Mouse (Mus musculus) heart, postnatal 10 days (tissue): ENCODE data around the gene Anapc15. TPM values are rescaled to one million over a fixed set of nuclear protein-coding genes. Genes with fewer than 3 reads are reported as not detected.

ENCODE experiments used
- DNase-seq, 2 experiments: peaks; one replicate each; pipeline ENCODE4 v3.0.0; 2021
- intact Hi-C: fragments of 180-260 bp; cut with DNase I; formaldehyde crosslinking; loops from one replicate; pipeline ENCODE4 v1.15.1; 2025
- total RNA-seq, 2 experiments: library from RNA; stranded (reverse); gene quantifications; 2 replicates each; pipeline ENCODE4 v1.2.3; 2021

Gene Anapc15
- total RNA-seq, 2 experiments from 2014 or later = 21.5 to 28.7 TPM

DNA sequence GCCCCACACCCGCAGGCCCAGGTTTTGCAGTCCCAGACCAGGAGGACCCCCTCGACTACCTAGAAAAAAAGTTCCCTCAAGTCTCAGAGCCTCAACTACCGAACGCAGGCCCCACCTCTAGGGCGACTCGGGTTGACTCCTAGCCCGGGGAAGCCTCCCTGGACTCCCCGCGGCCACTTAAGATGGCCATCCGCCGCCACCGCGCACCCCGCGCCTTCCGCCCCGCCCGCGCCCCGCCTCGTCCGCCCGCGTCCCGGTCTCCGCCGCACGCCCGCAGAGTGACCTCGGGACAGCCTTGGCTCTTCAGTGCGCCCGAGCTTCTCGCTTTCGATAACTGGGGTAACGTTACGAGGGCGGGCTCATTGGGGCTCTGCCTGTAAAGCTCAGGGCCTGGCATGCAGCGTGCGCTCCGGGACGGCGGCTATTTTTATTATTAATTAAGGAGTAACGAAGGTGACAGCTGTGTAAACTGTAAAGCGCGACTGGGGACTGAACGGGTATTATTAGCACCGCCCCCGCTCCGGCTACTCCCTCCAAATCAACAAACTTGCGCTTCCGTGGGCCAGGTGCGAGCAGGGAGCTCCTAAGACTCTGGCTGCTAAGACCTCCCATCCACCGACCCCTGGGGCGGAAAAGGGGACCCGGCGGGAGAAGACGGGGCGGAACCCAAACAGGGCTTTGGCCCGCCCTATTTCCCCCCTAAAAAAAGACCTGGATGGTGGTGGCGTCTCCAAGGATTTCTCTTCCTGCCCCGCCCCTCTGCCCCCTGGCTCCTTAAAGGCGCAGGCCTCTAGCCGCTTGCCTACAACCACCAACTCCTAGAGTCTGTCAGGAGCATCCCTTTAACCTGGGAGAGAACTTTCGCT is 25.7 kb upstream of the Anapc15 start, which contains the start of gene Inppl1:
Gene Inppl1 (minus strand): TSS at position 624 of the 866 bp plus-strand sequence.
- intact Hi-C loops = loop anchor here (2.0 kb wide), 2 partner anchors 57 to 159 kb away; no protein-coding TSS in a partner anchor
- DNase-seq = peak; percentile 91 to 92

DNA sequence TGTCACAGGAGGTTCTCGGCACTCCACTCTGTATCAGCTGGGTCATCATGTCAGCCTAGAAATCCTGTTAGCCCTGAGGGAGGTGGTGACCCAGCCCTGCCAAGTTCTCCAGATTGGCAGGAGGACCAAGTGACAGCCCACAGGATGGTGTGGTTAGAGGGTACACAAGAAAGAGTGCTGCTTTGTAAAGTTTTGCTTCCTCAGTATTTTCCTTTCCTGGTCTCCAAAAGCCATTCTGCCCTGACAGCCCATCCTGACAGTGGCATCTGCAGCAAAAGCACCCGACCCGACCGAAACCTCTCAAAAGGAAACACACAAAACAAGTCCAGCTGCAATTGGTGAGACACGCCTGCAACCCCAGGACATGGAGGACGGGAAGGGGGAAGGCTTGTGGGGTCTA is 19.3 kb upstream of the Anapc15 start:
- no peak for DNase-seq
- intact Hi-C loops = no loop called here

DNA sequence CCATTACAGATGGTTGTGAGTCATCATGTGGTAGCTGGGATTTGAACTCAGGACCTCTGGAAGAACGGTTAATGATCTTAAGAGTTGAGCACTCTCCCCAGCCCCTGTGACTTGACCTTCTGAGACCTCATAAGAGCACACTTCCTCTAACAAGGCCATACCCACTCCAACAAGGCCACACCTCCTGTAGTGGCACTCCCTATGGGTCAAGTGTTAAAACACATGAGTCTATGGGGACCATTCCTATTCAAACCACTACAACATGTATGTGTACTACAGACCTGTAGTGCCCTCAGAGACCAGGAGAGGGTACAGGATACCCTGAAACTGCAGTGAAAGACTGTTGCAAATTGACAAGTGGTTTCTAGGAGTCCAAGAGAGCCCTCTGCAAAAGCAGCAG is 15.6 kb upstream of the Anapc15 start:
- intact Hi-C loops = no loop called here
- no peak for DNase-seq

DNA sequence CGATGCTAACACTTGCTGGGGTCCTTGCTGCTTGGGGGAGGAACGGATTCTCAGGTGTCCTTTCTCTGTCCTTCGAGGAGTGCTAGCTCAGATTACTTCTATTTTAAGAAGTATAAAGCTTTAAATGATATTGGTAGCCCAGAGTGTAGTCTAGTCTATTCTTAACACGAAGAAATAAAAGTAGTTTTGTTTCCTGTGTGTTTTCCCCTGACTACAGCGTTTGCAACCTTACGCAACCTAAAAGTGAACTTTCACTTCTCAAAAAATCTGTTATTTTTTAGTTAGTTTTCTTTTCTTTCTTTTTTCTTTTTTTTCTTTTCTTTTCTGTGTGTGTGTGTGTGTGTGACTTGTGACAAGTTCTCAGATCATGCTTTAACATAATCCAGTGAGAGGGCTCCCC is 11.8 kb upstream of the Anapc15 start:
- intact Hi-C loops = no loop called here
- no peak for DNase-seq

DNA sequence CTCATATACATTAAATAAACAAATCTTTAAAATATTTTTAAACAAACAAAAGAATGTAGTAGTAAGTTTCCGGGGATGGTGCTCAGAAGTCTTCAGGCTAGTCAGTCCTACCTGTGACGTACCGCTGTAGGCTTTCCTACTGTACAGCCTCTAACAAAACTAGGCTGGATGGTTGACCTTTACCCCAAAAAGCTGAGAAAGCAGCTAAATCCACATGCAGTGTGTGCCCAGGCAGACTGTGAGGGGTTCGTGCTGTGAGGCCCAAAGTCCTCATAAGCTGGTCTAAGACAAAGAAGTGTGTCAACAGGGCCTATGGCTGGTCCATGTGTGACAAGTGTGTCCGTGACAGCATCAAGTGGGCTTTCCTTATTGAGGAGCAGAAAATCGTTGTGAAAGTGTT is 10.7 kb upstream of the Anapc15 start:
- no peak for DNase-seq
- intact Hi-C loops = no loop called here

DNA sequence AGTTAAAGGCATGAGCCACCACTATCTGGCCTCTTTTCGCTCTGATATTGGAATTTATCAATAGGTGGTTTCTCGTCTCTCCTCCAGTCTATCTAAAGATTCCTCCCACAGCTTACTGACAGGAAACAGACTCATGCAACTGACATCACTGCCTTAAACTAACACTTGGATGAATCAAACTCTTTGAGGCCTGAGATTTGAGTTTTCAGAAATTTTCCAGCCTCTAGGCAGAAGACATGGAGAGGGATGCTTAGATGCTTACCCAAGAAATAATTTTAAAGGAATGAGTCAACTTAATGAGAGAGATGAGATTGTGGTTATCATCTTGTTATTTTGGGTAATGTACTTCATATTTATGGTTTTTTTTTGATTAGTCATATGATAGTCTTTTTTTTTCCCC is 9.7 kb upstream of the Anapc15 start:
- DNase-seq = no peak
- intact Hi-C loops = no loop called here

DNA sequence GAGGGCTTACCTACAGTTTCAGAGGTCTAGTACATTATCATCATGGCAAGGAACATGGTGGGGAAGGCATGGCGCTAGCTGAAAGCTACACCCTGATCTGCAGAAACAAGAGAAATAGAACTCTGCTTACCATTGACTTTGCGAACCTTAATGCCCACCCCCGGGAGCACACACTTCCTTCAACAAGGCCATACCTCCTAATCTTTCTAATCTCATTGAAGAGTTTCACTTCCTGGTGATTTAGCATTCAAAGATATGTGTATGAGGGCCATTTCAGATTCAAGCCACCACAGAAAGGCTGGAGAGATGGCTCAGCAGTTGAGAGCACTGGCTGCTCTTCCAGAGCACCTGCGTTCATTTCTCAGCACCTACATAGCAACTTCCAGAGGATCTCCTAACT is 6.4 kb upstream of the Anapc15 start, which contains the start of gene Folr2:
Gene Folr2 (minus strand): TSS at position 101 of the 400 bp plus-strand sequence.
- no peak for DNase-seq
- intact Hi-C loops = no loop called here

DNA sequence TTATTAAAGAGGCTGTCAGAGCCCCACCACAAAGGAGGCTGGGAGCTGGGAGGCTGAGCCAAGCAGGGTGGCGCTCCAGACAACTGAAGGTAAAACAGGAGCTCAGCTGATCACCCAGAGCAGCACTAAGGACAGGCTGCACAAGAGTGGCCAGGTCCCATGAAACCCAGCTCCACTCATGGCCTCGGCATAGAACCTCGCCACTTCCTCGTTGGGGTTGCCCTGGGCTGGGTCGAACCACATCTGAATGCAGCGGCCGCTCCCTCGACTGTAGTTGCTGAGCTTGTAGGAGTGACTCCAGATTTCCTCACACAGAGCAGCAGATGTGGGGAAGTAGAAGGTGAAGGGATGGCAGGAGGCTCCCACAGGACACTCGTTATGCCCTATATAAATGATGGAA is 5.2 kb upstream of the Anapc15 start:
- DNase-seq = no peak
- intact Hi-C loops = no loop called here

DNA sequence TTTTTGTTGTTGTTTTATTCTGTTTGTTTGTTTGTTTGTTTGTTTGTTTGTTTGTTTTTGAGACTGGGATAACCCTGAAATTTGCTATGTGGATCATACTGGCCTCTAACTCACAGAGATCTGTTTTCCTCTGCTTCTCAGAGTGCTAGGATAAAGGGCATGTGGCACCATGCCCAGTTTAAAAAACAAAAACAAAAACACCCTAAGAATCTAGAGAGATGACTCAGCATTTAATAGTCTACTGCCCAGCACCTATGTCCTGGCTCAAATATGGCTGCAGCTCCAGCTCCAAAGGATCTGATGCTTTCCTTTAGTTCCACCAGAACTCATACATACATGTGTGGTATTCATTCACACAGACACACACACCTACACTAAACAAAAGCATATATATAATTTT is 2.5 kb upstream of the Anapc15 start:
- intact Hi-C loops = no loop called here
- DNase-seq = no peak

DNA sequence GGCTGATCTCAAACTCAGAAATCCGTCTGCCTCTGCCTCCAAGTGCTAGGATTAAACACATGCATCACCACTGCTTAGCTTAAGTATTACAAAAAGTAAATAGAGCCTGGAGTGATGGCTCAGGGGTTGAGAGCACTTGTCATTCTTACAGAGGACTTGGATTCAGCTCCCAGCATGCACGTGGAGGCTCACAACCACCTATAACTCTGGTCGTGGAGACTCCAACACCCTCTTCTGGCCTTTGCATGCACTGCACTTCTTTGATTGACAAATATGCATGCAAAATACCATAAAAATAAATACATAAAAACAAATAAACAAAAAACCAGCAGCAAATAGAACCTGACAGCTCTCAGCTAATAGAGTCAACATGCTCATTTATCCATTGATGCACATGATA is 1.2 kb upstream of the Anapc15 start:
- intact Hi-C loops = no loop called here

DNA sequence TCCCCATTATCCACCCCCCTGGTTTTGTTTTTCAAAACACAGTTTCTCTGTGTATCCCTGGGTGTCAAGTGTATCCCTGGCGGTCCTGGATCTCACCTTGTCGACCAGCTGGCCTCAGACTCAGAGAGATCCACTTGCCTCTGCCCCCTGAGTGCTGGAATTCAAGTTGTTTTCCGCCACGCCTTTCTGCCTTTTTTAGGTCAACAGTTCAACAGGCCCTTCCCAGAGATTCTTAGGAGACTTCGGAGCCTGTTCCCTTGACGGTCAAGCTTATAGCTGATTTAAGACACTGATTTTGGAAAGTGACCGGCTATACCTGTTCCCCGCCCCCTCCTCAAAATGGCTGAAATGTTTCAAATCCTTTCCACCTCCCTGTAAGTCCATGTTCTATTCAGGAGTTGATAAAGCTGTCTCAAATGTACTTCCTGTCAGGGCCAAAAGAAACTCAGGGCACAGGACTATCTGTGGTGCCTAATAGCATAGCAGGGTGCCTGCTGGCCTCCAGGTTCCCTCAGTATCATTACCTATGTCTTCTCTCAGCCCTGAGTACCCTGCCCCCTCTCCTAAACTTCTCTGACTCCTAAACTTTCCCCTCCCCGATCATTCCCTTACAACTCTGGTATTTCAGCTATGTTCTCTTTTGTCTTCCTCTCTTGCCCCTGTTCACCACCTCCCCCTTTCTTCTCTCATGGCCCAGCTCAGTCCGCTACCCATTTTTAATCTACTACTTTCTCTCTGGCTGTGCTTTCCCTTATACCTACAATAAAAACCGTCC is 3.2 kb downstream of the Anapc15 start:
- intact Hi-C loops = no loop called here
- DNase-seq = no peak

More for the DNA sequence above, 1.2 kb upstream of the Anapc15 start:
- no peak for DNase-seq

DNA sequence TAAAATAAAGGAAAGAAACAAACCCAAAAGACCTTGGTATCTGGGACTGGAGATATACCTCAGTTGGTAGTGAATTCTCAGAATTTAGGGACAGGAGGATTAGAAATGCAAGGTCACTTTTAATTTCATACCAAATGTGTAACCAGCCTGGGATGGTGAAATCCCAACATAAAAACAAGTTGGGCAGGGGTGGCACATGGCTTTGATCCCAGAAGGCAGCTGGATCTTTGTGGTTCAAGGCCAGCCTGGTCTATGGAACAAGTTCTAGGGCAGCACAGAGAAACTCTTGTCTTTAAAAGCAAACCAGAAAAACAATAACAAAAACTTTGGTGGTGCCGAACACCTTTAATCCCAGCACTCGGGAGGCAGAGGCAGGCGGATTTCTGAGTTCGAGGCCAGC is 4.0 kb downstream of the Anapc15 start:
- no peak for DNase-seq
- intact Hi-C loops = no loop called here

DNA sequence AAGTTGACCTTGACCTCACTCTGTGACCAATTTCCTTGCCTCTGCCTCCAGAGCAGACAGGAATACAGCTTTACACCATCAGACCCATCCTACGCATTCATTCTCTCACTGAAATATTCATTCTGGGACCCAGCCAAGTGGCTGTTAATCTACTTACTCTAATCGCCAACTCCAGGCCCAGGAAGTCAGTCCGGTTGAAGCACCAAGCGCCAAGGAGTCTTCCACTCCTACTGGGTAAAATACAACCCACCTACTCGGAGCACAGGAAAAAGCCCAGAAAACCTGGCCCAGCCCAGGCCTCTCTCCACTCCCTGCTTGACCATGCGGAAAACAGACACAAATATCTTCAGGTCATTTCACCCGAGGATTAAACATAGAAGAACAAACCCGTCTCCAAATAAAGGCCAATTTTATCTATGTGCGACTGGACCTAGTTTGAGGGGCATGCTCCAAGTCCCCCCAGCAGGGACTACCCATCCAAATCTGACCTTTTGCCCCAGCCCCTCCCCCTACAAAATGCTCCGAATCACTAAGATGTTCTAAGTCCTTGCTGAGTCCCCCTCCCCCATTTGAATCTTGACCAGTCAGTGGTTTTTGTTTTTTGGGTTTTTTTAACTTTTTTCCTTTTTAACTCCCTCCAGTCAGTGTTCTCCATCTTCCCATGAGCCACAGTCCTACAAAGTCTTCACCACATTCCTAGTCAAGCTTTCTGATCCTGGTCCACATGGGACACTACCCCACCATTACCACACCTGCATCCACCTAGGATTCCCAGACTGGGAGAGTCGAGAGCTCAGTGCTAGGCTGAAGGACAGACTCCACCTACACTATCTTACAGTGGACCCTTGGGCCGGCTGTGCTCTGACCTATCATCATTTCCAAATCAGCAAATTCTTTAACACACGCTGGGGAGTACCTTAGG is 5.0 kb downstream of the Anapc15 start:
- DNase-seq = peak; percentile 33 to 45
- intact Hi-C loops = no loop called here

DNA sequence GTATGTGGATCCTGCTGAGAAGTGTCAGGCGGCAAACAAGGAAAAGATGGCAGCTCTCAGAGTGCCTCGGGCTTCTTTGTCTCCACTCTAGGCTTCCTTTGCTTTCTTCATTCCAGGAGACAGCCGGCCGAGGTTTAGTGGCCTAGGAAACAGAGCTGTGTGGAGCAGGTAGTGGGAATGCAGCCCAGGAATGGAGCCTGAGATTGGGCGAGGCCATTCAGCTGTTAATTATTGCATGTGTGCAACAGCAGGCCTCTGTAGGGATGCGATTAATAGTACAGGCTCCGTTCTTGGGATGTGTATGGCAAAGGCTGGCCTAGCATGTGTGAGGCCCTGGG is 5.6 kb downstream of the Anapc15 start:
- DNase-seq = no peak
- intact Hi-C loops = no loop called here

DNA sequence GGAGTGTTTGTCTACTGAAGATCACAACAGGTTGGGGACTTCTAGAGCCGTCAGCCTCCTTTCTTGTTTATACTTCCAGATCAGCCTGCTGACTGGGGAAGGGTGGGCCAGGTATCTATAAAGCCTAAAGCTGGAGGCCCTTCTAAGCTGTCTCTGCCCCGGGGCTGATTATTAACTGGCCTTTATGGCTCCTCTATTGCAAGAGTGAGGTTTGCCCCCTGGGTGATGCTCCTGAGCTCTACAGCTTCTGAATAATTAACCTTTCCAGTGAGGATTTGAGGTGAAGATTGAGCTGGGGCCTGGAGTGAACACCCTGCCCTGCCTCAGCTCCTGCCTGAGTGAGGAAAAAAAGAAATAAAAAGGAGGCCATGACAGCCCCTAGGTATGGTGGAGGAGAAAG is 7.1 kb downstream of the Anapc15 start, which contains the start of gene Folr1:
Gene Folr1 (minus strand): TSS at position 160 of the 400 bp plus-strand sequence.
- intact Hi-C loops = no loop called here
- DNase-seq = no peak

DNA sequence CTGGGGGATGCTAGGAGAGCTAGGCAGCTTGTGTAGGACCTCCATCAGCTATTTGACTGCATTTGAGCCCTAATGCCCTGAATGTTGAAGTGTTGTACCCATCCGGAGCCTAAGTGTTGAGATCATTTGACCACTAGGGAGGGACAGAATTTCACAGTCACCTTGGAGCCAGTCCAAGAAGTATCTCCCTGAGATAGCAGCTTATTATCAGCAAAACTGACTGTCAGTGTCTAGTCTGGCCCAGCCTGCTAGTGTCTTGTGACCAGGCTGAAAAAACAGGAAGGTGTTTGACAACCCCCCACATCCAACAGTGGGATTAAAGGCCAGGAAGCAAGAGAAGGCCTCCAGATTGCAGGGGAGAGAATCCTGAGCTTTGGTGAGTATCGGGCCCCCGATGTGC is 7.8 kb downstream of the Anapc15 start:
- peak; percentile 17 for DNase-seq
- intact Hi-C loops = no loop called here

DNA sequence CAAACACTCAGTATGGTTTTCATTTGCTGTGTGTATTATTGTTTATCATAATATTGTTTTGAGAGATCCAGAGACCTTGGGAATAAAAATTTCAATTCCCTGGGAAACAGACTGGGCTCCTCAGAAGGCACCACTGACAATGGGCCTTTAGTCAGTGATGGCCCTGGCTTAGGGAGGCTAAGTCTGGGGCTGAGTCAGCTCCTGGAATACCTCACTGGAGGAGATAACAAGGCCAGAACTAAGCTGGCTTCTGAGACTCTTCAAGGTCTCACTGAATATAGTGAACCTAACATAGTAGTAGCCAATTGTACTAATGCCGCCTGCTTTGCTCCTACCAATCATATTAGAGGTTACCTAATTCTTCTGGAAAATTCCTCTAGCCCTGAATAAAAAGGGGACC is 12.5 kb downstream of the Anapc15 start:
- no peak for DNase-seq
- intact Hi-C loops = no loop called here

DNA sequence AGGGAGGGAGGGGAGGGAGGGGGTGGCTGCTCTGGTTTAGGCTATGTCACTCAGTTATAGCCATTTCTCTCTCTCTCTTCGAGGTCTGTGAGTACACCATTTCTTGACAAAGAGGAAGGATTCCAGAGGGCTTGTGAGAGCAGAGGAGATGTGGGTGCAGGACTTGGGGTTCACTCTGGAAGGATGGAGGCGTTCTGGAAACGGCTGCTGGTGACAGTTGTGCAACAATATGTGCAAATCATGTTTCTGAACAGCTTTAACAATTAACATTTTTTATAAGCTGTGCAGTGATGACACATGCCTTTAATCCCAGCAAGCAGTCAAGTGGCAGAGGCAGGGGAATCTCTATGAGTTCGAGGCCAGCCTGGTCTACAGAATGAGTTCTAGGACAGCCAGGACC is 17.3 kb downstream of the Anapc15 start:
- DNase-seq = no peak
- intact Hi-C loops = no loop called here

DNA sequence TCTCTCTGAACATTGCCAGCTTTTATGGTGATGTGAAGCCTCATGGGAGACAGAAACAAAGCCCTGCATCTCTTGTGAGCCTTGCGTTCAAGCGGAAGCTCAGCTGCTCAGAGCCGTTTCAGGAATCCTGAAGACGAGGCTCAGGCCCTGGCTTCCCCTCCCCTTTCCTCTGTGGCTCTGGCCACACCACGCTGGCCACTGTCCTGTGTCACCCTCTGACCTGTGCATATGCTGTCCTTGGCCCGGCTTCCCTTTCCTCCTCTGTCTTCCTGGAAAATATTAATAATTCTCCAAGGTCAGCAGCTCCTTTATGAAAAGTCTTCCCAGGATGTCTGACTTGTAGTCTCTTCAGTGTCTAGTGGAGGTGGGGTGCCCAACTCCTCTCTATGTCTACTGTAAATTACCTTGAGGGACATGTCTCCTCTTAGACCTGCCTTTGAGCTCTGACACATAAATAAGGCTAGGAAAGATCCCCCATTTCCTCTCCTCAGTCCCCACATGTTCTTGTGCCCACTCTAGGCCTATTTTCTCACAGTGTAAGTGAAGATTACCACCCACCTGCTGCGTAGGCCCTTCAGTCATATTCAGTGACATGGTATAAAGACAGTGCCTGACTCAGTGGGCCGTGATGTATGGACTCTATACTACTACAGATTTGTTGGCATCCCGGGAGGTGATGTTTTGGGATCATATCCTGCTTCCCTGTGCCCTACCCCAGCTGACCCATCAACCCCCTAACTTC is 19.1 kb downstream of the Anapc15 start:
- peak; percentile 29 to 30 for DNase-seq
- intact Hi-C loops = no loop called here

DNA sequence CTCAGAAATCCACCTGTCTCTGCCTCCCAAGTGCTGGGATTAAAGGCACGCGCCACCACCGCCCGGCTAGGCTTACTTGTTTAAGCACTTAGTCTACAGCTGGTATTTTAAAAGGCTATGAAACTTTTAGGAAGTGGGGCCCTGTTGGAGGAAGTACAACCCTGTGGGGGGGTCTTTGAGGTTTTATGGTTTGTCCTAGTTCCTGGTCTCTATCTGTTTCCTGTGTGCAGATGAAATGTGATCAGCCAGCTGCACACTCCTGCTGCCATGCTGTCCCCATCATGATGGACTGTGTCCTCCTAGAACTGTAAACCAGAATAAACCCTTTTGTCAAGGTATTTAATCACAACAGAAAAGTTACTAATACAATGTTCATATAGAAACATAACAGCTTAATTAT is 20.6 kb downstream of the Anapc15 start:
- intact Hi-C loops = no loop called here
- DNase-seq = no peak
